Mouse (Mus musculus): ENCODE results near the gene Plxnc1. TPM values are rescaled to one million over a fixed set of nuclear protein-coding genes. Genes with fewer than 3 reads are reported as not detected.

Gene Plxnc1
- total and polyA plus RNA-seq, 3 experiments, result 27.6 to 34.4 (median 33.0) TPM

GRCm38 (mm10) chr10:94818127-94818526 lies 126.5 kb downstream of the Plxnc1 start:
- no peaks in the 10 kb centered on the region for H3K27me3 ChIP-seq (replicated peaks)
- dilution Hi-C loops (cut with MboI; ENCODE audit: extremely low pct_ligation_motif_present, extremely low pct_unique_long_range_greater_than_20kb, low sequenced_read_pairs) (loop anchor here (25.0 kb wide), 1 partner anchor 94 kb away; no protein-coding TSS in a partner anchor), in situ Hi-C loops (cut with MboI; ENCODE audit: low pct_ligation_motif_present, low pct_unique_long_range_greater_than_20kb, low sequenced_read_pairs) (no loop called here)
- DNase-seq (ENCODE audit: extremely low read depth), result no peak
- H3K9me3 ChIP-seq (replicated peaks; ENCODE audit: low read length), result no peaks in the 10 kb centered on the region
- no peak overlapping the region for H3K4me3 ChIP-seq (replicated peaks in 1 of 3; ENCODE audit: low read depth in 2 of 3, low read length in 2 of 3, poor library complexity in 1 of 3)
- TF ChIP-seq USF2 (conservative IDR thresholded peaks at IDR 0.05; ENCODE audit: low read depth, low read length) (no peak), MAX (IDR thresholded peaks at IDR 0.05; ENCODE audit: low read length) (no peak), EP300 (IDR thresholded peaks at IDR 0.05; ENCODE audit: low read length) (no peak), CTCF (conservative IDR thresholded peaks at IDR 0.05 in 1 of 2, IDR thresholded peaks at IDR 0.05 in 1 of 2; ENCODE audit: low read depth in 2 of 2, low read length in 2 of 2) (no peak), SIN3A (IDR thresholded peaks at IDR 0.05; ENCODE audit: low read length) (no peak), ETS1 (conservative IDR thresholded peaks at IDR 0.05; ENCODE audit: low read depth, low read length) (no peak), JUN (IDR thresholded peaks at IDR 0.05; ENCODE audit: insufficient read depth, low read depth, low read length) (no peak), HCFC1 (IDR thresholded peaks at IDR 0.05; ENCODE audit: low read depth, low read length) (no peak), KAT2A (IDR thresholded peaks at IDR 0.05; ENCODE audit: insufficient replicate concordance, low read length) (no peak), SMC3 (IDR thresholded peaks at IDR 0.05; ENCODE audit: low read depth, low read length) (no peak), ZNF384 (IDR thresholded peaks at IDR 0.05; ENCODE audit: low read depth, low read length) (no peak)
- H3K27ac ChIP-seq (ENCODE audit: insufficient read depth, low read depth), result no peak overlapping the region
- H3K4me2 ChIP-seq (ENCODE audit: insufficient read depth, low read depth, poor library complexity, severe bottlenecking), result no peak overlapping the region
- no peak overlapping the region for H3K9ac ChIP-seq (ENCODE audit: insufficient read depth, low read depth)
- H3K36me3 ChIP-seq (replicated peaks in 1 of 2; ENCODE audit: control insufficient read depth in 1 of 2, insufficient read depth in 1 of 2, low read length in 1 of 2), result peaks cover 24 to 55% of the 10 kb centered on the region in 2 experiments
- H3K79me2 ChIP-seq (replicated peaks; ENCODE audit: control insufficient read depth, extremely low read depth, insufficient read depth, poor library complexity, severe bottlenecking), result no peaks in the 10 kb centered on the region
- H3K4me1 ChIP-seq (ENCODE audit: control insufficient read depth in 1 of 2, insufficient read depth in 2 of 2), result peaks cover 3 to 57% of the 10 kb centered on the region in 2 experiments; a peak in 3 of 4 replicates

GRCm38 (mm10) chr10:94811907-94812851 lies 132.5 kb downstream of the Plxnc1 start:
- Histone ChIP-seq H3K9me3 (replicated peaks; ENCODE audit: low read length) (no peaks in the 10 kb centered on the region), H3K4me3 (replicated peaks in 1 of 3; ENCODE audit: low read depth in 2 of 3, low read length in 2 of 3, poor library complexity in 1 of 3) (peak overlapping the region in 1 of 3 experiments; percentile 12), H3K9ac (ENCODE audit: insufficient read depth, low read depth) (no peak overlapping the region), H3K4me2 (ENCODE audit: insufficient read depth, low read depth, poor library complexity, severe bottlenecking) (no peak overlapping the region), H3K27me3 (replicated peaks) (no peaks in the 10 kb centered on the region), H3K27ac (ENCODE audit: insufficient read depth, low read depth) (peak overlapping the region; percentile 43), H3K79me2 (replicated peaks; ENCODE audit: control insufficient read depth, extremely low read depth, insufficient read depth, poor library complexity, severe bottlenecking) (no peaks in the 10 kb centered on the region; the same call in 1 of the 2 replicates), H3K36me3 (replicated peaks in 1 of 2; ENCODE audit: control insufficient read depth in 1 of 2, insufficient read depth in 1 of 2, low read length in 1 of 2) (peaks cover 30 to 58% of the 10 kb centered on the region in 2 experiments), H3K4me1 (ENCODE audit: control insufficient read depth in 1 of 2, insufficient read depth in 2 of 2) (peaks cover 16 to 56% of the 10 kb centered on the region in 2 experiments)
- peak; percentile 35 for DNase-seq (ENCODE audit: extremely low read depth)
- in situ Hi-C loops (cut with MboI; ENCODE audit: low pct_ligation_motif_present, low pct_unique_long_range_greater_than_20kb, low sequenced_read_pairs) (no loop called here), dilution Hi-C loops (cut with MboI; ENCODE audit: extremely low pct_ligation_motif_present, extremely low pct_unique_long_range_greater_than_20kb, low sequenced_read_pairs) (loop anchor here (25.0 kb wide), 1 partner anchor 100 kb away; no protein-coding TSS in a partner anchor)
- TF ChIP-seq ZMIZ1 (IDR thresholded peaks at IDR 0.05; ENCODE audit: low read depth, low read length) (no peak), MAX (IDR thresholded peaks at IDR 0.05; ENCODE audit: low read length) (no peak), ZC3H11A (IDR thresholded peaks at IDR 0.05; ENCODE audit: low read depth, low read length) (no peak), USF1 (IDR thresholded peaks at IDR 0.05; ENCODE audit: low read depth, low read length) (no peak), RCOR1 (conservative IDR thresholded peaks at IDR 0.05; ENCODE audit: low read depth, low read length) (0 out of 2 replicates have a peak, but pooled peaks have one; percentile 11), MAZ (IDR thresholded peaks at IDR 0.05; ENCODE audit: low read depth, low read length) (no peak), POLR2A (IDR thresholded peaks at IDR 0.05; ENCODE audit: low read depth, low read length) (no peak), CHD1 (IDR thresholded peaks at IDR 0.05; ENCODE audit: low read depth, low read length) (no peak), MAFK (IDR thresholded peaks at IDR 0.05; ENCODE audit: insufficient replicate concordance, low read length) (no peak), GABPA (IDR thresholded peaks at IDR 0.05; ENCODE audit: insufficient replicate concordance, low read depth, low read length) (no peak), UBTF (IDR thresholded peaks at IDR 0.05; ENCODE audit: low read depth, low read length) (no peak), PAX5 (IDR thresholded peaks at IDR 0.05; ENCODE audit: low read length) (no peak), MYC (IDR thresholded peaks at IDR 0.05; ENCODE audit: low read depth, low read length) (no peak), JUND (conservative IDR thresholded peaks at IDR 0.05; ENCODE audit: low read depth, low read length) (no peak), MEF2A (IDR thresholded peaks at IDR 0.05; ENCODE audit: borderline replicate concordance, low read depth, low read length) (no peak), ZKSCAN1 (IDR thresholded peaks at IDR 0.05; ENCODE audit: borderline replicate concordance, low read depth, low read length) (no peak), POLR2AphosphoS2 (IDR thresholded peaks at IDR 0.05; ENCODE audit: low read depth, low read length) (no peak), BHLHE40 (IDR thresholded peaks at IDR 0.05; ENCODE audit: low read depth, low read length) (peak; percentile 63), USF2 (conservative IDR thresholded peaks at IDR 0.05; ENCODE audit: low read depth, low read length) (no peak), KAT2A (IDR thresholded peaks at IDR 0.05; ENCODE audit: insufficient replicate concordance, low read length) (no peak), TBP (conservative IDR thresholded peaks at IDR 0.05; ENCODE audit: low read depth, low read length) (no peak), EP300 (IDR thresholded peaks at IDR 0.05; ENCODE audit: low read length) (0 out of 2 replicates have a peak, but pooled peaks have one; percentile 11), NELFE (IDR thresholded peaks at IDR 0.05; ENCODE audit: low read depth, low read length) (no peak)

All from CH12.LX (cell line).